Mouse (Mus musculus) liver, adult 2 months (tissue): Measurements from ENCODE around the gene Gm5751.
"Not testable (repeated sequence)": the region's sequence is repeated elsewhere in the genome, so short reads cannot be mapped to it uniquely, and the experiment has no call there.

Source experiments
- CTCF ChIP-seq: fragments of 200-500 bp; IDR thresholded peaks from 2 replicates; pipeline ENCODE4 v1.5.1; 2011; ENCODE audit warnings: low read depth, low read length, control low read depth
- POLR2A ChIP-seq: fragments of 200-500 bp; IDR thresholded peaks from 2 replicates; pipeline ENCODE4 v1.6.1; 2011; ENCODE audit warnings: low read length, control low read depth; ENCODE audit not compliant: insufficient read depth; ENCODE audit errors: extremely low read depth

- not testable (repeated sequence) for TF ChIP-seq CTCF, POLR2A
Observed at GRCm38 (mm10) chrX:8864331-8864730, 9.7 kb upstream of the Gm5751 start.
